Mouse (Mus musculus): ENCODE data around the gene Wdfy1. TPM values are rescaled to one million over a fixed set of nuclear protein-coding genes. Genes with fewer than 3 reads are reported as not detected.

Wdfy1 gene
- 14.3 and 31.8 TPM in 2 replicates for total RNA-seq (2017)

GRCm38 (mm10) chr1:79775927-79776458, at the start of gene Wdfy1, which contains the start of gene Mrpl44:
Wdfy1 (minus strand) TSS chr1:79776143.
Mrpl44 (plus strand) TSS chr1:79776018.
- ATAC-seq (replicated peaks in 1 of 2; ENCODE audit: insufficient read depth in 1 of 2, low FRiP score in 2 of 2, low TSS enrichment in 1 of 2, low read depth in 1 of 2, poor library complexity in 2 of 2, severe bottlenecking in 2 of 2) = peak; percentile 99 to 100

GRCm38 (mm10) chr1:79823951-79824633, 48.1 kb upstream of the Wdfy1 start:
- ATAC-seq (replicated peaks in 1 of 2; ENCODE audit: insufficient read depth in 1 of 2, low FRiP score in 2 of 2, low TSS enrichment in 1 of 2, low read depth in 1 of 2, poor library complexity in 2 of 2, severe bottlenecking in 2 of 2) = 0 out of 4 replicates have a peak, but pooled peaks of 1 of the 2 experiments have one; percentile 12

GRCm38 (mm10) chr1:79822806-79823525, 47.0 kb upstream of the Wdfy1 start:
- no peak for ATAC-seq (replicated peaks in 1 of 2; ENCODE audit: insufficient read depth in 1 of 2, low FRiP score in 2 of 2, low TSS enrichment in 1 of 2, low read depth in 1 of 2, poor library complexity in 2 of 2, severe bottlenecking in 2 of 2)

- ATAC-seq (replicated peaks in 1 of 2; ENCODE audit: insufficient read depth in 1 of 2, low FRiP score in 2 of 2, low TSS enrichment in 1 of 2, low read depth in 1 of 2, poor library complexity in 2 of 2, severe bottlenecking in 2 of 2) = no peak
Observed at GRCm38 (mm10) chr1:79819296-79819879, 43.4 kb upstream of the Wdfy1 start.

- ATAC-seq (replicated peaks in 1 of 2; ENCODE audit: insufficient read depth in 1 of 2, low FRiP score in 2 of 2, low TSS enrichment in 1 of 2, low read depth in 1 of 2, poor library complexity in 2 of 2, severe bottlenecking in 2 of 2) = no peak
Observed at GRCm38 (mm10) chr1:79815446-79815845, 39.5 kb upstream of the Wdfy1 start.

GRCm38 (mm10) chr1:79809447-79809846, 33.5 kb upstream of the Wdfy1 start:
- no peak for ATAC-seq (replicated peaks in 1 of 2; ENCODE audit: insufficient read depth in 1 of 2, low FRiP score in 2 of 2, low TSS enrichment in 1 of 2, low read depth in 1 of 2, poor library complexity in 2 of 2, severe bottlenecking in 2 of 2)

GRCm38 (mm10) chr1:79806865-79807264, 30.9 kb upstream of the Wdfy1 start:
- ATAC-seq (replicated peaks in 1 of 2; ENCODE audit: insufficient read depth in 1 of 2, low FRiP score in 2 of 2, low TSS enrichment in 1 of 2, low read depth in 1 of 2, poor library complexity in 2 of 2, severe bottlenecking in 2 of 2) = peak; percentile 62 to 65

- ATAC-seq (replicated peaks in 1 of 2; ENCODE audit: insufficient read depth in 1 of 2, low FRiP score in 2 of 2, low TSS enrichment in 1 of 2, low read depth in 1 of 2, poor library complexity in 2 of 2, severe bottlenecking in 2 of 2) = peak; percentile 50
Observed at GRCm38 (mm10) chr1:79803614-79804013, 27.7 kb upstream of the Wdfy1 start.

- ATAC-seq (replicated peaks in 1 of 2; ENCODE audit: insufficient read depth in 1 of 2, low FRiP score in 2 of 2, low TSS enrichment in 1 of 2, low read depth in 1 of 2, poor library complexity in 2 of 2, severe bottlenecking in 2 of 2) = no peak
Observed at GRCm38 (mm10) chr1:79802858-79803427, 27.0 kb upstream of the Wdfy1 start.

GRCm38 (mm10) chr1:79797084-79797483, 21.1 kb upstream of the Wdfy1 start:
- no peak for ATAC-seq (replicated peaks in 1 of 2; ENCODE audit: insufficient read depth in 1 of 2, low FRiP score in 2 of 2, low TSS enrichment in 1 of 2, low read depth in 1 of 2, poor library complexity in 2 of 2, severe bottlenecking in 2 of 2)

GRCm38 (mm10) chr1:79786267-79786927, 10.5 kb upstream of the Wdfy1 start:
- peak; percentile 75 to 89 for ATAC-seq (replicated peaks in 1 of 2; ENCODE audit: insufficient read depth in 1 of 2, low FRiP score in 2 of 2, low TSS enrichment in 1 of 2, low read depth in 1 of 2, poor library complexity in 2 of 2, severe bottlenecking in 2 of 2)

GRCm38 (mm10) chr1:79782433-79782832, 6.5 kb upstream of the Wdfy1 start:
- no peak for ATAC-seq (replicated peaks in 1 of 2; ENCODE audit: insufficient read depth in 1 of 2, low FRiP score in 2 of 2, low TSS enrichment in 1 of 2, low read depth in 1 of 2, poor library complexity in 2 of 2, severe bottlenecking in 2 of 2)

- no peak for ATAC-seq (replicated peaks in 1 of 2; ENCODE audit: insufficient read depth in 1 of 2, low FRiP score in 2 of 2, low TSS enrichment in 1 of 2, low read depth in 1 of 2, poor library complexity in 2 of 2, severe bottlenecking in 2 of 2)
Observed at GRCm38 (mm10) chr1:79778011-79778410, 2.1 kb upstream of the Wdfy1 start.

- no peak for ATAC-seq (replicated peaks in 1 of 2; ENCODE audit: insufficient read depth in 1 of 2, low FRiP score in 2 of 2, low TSS enrichment in 1 of 2, low read depth in 1 of 2, poor library complexity in 2 of 2, severe bottlenecking in 2 of 2)
Observed at GRCm38 (mm10) chr1:79774164-79774780, 1.7 kb downstream of the Wdfy1 start.

- no peak for ATAC-seq (replicated peaks in 1 of 2; ENCODE audit: insufficient read depth in 1 of 2, low FRiP score in 2 of 2, low TSS enrichment in 1 of 2, low read depth in 1 of 2, poor library complexity in 2 of 2, severe bottlenecking in 2 of 2)
Observed at GRCm38 (mm10) chr1:79768231-79768630, 7.7 kb downstream of the Wdfy1 start.

- ATAC-seq (replicated peaks in 1 of 2; ENCODE audit: insufficient read depth in 1 of 2, low FRiP score in 2 of 2, low TSS enrichment in 1 of 2, low read depth in 1 of 2, poor library complexity in 2 of 2, severe bottlenecking in 2 of 2) = no peak
Observed at GRCm38 (mm10) chr1:79764483-79764882, 11.5 kb downstream of the Wdfy1 start.

GRCm38 (mm10) chr1:79764031-79764430, 11.9 kb downstream of the Wdfy1 start:
- ATAC-seq (replicated peaks in 1 of 2; ENCODE audit: insufficient read depth in 1 of 2, low FRiP score in 2 of 2, low TSS enrichment in 1 of 2, low read depth in 1 of 2, poor library complexity in 2 of 2, severe bottlenecking in 2 of 2) = no peak
